Mouse (Mus musculus): Measurements from ENCODE around the gene Zfp507.

Zfp507 gene

GRCm38 (mm10) chr7:35782252-35782651, 20.6 kb downstream of the Zfp507 start:
- DNase-seq (ENCODE audit: low read depth, low spot score) = no peak

DNA sequence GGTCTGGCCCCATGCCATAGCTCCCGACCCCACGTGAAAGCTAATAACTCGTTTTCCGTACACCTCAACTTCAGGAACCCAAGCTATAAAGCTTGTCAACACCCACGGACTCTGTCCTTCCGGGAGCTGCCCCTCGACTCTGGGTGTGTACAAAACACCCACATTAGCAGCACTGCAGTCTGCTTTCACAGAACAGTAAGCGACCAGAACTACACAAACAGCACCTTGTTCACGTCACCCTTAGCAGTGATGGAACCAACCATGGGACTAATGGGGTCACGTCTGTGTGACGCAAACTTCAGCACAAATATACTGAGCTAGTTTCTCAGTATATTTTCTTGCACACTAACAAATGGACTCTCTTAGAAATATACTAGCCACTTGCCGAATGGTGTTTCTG, 28.7 kb downstream of the Zfp507 start:
- peak; percentile 37 for DNase-seq (ENCODE audit: low read depth, low spot score)

DNA sequence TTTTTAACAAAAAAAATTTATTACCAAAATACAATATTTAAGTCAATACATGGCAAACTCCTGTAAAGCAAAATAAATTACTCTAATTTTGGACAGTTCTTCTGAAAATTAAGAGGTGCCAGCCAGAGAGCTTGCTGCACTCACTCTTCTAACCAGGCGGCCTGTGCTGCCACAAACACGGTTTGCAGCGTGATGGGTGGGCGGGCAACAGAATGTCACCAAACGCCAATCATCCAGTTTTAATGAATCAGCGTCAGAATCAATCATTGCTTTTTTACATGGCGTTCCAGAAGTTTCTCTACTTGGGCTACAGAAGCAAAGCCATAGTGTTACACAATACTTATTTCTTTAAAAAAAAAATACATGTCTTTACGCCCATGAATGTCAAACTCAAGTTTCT, 30.5 kb downstream of the Zfp507 start:
- DNase-seq (ENCODE audit: low read depth, low spot score) = no peak

- DNase-seq (ENCODE audit: low read depth, low spot score) = no peak
Measured at GRCm38 (mm10) chr7:35771106-35771505, 31.7 kb downstream of the Zfp507 start.

- DNase-seq (ENCODE audit: low read depth, low spot score) = no peak
Measured at GRCm38 (mm10) chr7:35770122-35770521, 32.7 kb downstream of the Zfp507 start.

DNA sequence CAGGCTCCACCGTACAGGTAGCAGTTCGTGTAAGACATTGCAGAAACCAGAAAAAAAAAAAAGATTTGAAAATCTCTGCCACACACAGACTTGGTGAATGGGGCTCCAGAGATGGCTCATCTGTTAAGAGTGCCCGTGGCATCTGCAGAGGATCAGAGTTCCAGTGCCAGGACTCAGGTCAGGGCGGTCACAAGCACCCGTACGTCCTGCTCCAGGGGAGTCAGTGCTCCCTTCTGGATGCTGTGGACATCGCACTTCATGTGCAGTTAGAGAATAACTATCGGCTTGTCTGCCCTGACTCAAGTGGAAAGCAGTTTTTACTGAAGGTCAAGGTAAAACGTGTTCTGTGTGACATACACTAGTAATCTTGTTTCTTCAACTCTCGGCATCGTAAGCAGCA, 38.3 kb downstream of the Zfp507 start:
- no peak for DNase-seq (ENCODE audit: low read depth, low spot score)

- DNase-seq (ENCODE audit: low read depth, low spot score) = no peak
Measured at GRCm38 (mm10) chr7:35761801-35762200, 41.0 kb downstream of the Zfp507 start.

DNA sequence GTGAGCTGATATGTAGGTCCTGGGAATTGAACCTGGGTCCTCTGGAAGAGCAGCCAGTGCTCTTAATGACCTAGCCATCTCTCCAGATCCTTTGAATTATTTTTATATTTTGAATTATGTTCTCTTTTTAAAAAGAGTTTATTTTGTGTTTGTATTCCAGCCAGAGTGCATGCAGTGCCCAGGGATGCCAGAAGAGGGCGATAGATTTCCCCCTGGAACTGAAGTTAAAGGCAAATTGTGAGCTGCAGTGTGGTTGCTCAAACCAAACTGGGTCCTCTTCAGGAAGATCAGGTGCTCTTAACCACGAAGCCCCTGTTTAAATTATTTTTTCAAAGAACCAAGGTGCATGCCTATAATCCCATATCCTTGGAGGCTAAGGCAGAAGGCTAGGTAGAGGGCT, 43.2 kb downstream of the Zfp507 start:
- DNase-seq (ENCODE audit: low read depth, low spot score) = peak; percentile 52

DNA sequence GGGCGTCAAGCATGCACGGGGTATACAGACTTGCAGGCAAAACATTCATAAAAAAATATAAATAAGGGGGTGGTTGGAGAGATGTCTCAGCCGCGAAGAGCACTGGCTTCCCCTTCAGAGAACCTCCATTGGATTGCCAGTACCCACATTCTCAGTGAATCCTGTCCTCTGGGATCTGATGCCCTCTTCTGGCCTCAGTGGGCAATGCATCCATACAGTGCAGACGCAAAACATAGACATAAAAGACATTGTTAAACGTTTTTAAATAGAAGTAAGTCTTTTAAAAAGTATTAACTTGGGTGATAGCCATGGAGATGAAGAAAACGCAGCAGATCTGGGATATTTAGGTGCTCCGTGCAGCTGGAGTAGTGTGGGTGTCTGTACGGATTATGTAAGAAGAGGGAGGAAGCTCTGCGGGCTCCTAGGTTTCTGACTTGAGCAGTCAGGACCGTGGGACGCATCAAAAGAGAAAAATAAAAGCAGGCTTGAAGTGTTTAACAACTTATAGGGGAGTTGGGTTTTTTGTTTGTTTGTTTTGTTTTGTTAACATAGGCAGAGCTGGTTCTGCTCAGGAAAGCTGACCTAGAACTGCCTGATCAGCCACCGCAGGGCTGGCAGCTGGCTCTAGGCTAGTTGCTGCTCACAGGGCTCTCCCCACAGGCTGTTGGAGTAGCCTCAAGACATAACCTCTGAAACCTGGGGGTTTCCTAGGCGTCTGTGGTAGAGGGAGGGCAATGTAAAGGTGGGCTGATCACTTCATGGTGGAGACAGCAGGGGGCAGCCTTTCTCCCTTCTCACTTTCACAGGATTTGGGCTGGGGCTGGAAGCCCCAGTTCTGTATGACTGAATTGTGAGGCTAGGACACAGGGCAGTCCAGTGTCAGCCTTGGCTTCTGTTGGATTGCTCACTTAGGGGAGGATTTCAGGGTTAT, 46.0 kb downstream of the Zfp507 start:
- peak; percentile 71 for DNase-seq (ENCODE audit: low read depth, low spot score)

GRCm38 (mm10) chr7:35754886-35755168, 48.0 kb downstream of the Zfp507 start:
- no peak for DNase-seq (ENCODE audit: low read depth, low spot score)

- peak; percentile 93 for DNase-seq (ENCODE audit: low read depth, low spot score)
Measured at GRCm38 (mm10) chr7:35754033-35754885, 48.5 kb downstream of the Zfp507 start, which contains the start of gene Dpy19l3. Gene Dpy19l3, minus strand, starts transcription at chr7:35754454.

DNA sequence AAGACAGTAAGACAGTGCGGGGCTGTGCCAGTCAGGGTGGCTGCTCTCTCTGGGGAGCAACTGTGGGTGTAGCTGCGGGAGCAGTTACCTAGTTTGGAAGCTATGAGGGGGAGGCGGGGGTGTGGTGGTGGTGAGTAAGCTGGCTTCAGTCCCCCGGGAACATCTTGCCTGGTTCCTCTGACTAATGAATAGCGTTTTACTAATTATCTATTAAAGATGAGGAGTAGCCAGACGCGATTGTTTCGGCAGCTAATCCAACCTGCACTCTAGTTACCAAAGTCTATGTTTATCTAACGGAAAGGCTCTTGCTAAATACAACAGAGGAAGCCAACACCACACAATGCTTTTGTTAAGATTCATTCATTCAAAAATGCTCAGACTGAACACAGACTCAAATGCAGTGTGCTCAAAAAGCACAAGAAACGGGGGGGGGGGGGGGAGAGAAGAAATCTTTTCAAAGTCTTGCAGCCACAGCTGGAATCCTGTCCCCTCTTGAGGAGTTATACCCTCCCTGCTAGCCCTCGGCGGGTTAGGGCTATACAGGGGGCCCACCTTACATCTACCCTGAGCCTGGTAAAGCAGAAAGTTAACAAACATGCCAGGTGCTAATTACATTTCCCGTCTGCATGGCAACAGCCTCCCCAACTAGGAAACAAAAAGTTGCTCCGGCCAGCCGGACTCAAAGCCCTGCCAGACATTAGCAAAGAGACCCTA, 49.3 kb downstream of the Zfp507 start:
- DNase-seq (ENCODE audit: low read depth, low spot score) = peak; percentile 14

GRCm38 (mm10) chr7:35750873-35751272, 51.9 kb downstream of the Zfp507 start:
- no peak for DNase-seq (ENCODE audit: low read depth, low spot score)

DNA sequence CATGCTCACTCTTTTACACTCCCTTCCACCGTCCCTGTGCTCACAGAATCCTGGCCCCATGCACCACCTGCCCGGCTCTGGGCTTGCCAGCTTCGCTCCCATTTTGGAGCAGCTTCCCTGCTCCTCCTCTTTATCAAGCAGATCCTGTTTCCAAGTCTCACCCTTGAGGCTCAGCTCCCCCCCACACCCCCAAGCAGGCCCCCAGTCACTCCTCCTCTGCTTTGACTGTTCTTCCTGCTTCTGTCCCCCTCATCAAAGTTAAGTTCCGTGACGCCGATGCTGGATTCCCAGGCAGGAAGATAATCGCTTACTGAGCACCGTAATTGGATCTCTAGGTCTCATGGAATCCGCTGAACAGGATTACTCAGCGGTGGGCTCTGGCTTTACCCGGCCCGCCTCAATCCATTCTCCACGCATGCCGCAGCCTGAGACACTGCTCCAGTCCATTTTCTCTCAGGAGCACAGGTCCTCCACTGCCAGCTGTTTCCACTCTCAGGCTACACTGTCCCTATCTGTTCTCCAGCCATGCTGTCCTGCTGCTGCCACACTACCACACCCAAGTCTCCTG, 55.3 kb downstream of the Zfp507 start:
- DNase-seq (ENCODE audit: low read depth, low spot score) = no peak

GRCm38 (mm10) chr7:35746686-35747396, 56.0 kb downstream of the Zfp507 start:
- DNase-seq (ENCODE audit: low read depth, low spot score) = no peak

DNA sequence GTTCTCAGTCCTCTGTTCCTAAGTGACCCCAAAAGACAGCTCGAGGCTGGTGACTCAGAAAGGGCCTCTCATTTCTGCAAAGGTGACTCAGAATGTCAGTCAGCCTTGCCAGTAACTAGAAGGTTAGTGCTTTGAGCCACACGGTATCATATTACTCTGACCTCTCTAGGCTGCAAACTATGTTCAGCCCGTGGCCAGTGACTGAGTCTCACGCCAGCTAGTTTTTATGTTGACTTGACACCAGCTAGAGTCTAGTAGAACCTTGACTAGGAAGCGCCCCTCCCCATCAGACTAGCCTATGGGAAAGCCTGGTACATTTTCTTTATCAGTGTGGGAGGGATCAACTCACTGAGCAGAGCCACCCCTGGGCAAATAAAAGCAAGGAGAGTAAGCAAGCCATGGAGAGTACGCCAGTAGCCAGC, 57.5 kb downstream of the Zfp507 start:
- no peak for DNase-seq (ENCODE audit: low read depth, low spot score)

GRCm38 (mm10) chr7:35744771-35745170, 58.0 kb downstream of the Zfp507 start:
- DNase-seq (ENCODE audit: low read depth, low spot score) = no peak

DNA sequence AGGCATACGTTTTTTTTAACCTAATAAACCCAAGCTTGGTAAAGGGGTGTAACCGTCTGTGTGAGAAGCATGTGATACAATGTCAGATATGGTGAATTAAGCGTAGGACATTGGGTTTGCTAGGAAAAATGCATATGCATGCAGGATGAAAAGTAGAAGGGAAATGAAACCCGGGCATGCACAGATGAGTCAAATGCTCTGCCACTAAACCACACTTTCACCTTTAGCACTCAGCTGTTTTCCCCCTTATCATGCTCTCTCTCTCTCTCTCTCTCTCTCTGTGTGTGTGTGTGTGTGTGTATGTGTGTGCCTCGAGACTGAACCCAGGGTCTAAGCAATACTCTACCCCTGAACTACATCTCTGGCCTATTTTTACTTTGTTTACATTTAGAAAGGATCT, 60.5 kb downstream of the Zfp507 start:
- DNase-seq (ENCODE audit: low read depth, low spot score) = peak; percentile 17

DNA sequence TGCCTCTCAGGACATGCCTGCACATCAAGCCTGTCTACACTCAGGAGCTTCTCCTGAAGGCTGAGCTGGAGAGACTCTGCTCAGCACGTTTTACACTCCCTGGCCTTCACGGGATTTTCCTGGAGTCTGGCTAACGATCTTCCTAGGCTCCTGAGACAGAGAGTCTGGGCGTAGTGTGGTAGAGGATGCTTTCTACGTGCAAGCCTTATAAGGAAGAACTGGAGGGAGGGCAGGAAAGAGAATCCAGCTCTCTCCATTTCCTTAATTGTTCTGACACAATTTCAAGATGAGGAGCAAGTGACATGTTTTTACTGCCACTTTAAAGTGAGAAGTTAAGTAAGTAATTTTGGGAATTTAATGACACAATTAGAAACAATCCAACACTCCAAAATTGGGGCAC, 60.9 kb downstream of the Zfp507 start:
- no peak for DNase-seq (ENCODE audit: low read depth, low spot score)

GRCm38 (mm10) chr7:35740489-35741230, 62.1 kb downstream of the Zfp507 start:
- peak; percentile 73 for DNase-seq (ENCODE audit: low read depth, low spot score)
